Mouse (Mus musculus) frontal cortex, adult 2 months (tissue): ENCODE measurements at regions not wholly inside any gene's neighbourhood (a gene's known extent, or its start where the extent isn't known, plus 50 kb on each side); places are given as distances from the start of the nearest gene placed in this dataset.

Experiments used
- DNase-seq, 2 experiments: peaks; one replicate each; pipeline ENCODE4 v3.0.0; 2022; ENCODE audit warnings: low spot score in 1 of 2; ENCODE audit errors: extremely low spot score in 1 of 2

DNA sequence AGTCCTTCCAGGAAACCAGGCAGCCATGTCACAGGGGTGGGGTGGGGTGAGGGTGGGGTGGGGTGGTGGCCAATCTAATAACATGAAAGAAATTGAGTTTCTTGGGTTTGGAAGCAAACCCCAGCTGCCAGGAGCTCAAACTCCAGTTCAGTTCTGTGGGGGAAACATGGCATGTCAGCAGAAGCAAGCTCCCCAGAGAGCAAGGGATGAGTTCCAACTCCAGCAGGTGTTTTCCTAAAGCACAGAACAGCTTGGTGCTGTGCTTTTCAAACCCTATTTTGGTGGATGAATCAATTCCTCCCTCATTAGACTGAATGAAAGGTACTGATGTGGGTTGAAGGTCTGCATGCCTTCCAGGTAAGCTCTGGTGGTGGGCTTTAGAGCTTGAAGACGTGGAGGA lies 77.8 kb upstream of the Kcnd3 start:
- no peak for DNase-seq

DNA sequence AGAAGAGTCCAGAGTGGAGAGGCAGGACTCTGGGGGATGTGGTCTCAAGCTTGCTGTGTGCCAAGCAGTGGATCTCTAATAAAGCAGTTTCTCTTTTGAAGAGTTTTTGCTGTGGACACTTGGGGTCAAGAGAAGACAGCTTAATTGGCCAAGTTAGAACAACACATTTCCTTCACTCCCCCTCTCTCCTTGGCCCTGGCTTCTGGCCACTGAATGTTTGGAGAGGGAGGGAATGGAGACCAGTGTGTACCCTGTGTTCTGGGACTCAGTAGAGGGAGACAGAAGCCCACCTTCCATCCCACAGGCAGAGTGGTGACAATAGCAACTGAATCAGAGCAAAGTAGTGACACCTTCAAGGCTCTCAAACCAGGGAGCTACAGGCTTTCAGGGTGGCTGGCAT lies 77.3 kb upstream of the Kcnd3 start:
- no peak for DNase-seq

DNA sequence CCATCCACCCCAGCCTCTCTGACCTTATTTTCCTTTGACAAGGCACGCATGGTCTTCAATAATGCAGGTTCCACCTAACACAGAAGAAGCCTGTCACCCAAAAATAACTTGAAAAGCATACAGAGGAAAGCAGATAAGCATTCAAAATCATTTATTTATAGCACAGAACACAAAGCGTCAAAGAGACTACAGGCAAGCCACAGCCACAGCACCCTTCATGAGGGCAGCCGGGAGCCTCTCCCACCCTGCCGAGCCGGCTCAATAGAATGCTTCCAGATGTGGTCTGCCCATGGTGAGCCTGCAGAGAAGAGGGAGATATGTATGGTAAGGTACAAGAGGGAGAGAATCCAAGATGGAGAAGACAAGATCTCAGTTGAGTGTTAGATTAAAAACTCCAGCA lies 76.7 kb upstream of the Kcnd3 start:
- no peak for DNase-seq

DNA sequence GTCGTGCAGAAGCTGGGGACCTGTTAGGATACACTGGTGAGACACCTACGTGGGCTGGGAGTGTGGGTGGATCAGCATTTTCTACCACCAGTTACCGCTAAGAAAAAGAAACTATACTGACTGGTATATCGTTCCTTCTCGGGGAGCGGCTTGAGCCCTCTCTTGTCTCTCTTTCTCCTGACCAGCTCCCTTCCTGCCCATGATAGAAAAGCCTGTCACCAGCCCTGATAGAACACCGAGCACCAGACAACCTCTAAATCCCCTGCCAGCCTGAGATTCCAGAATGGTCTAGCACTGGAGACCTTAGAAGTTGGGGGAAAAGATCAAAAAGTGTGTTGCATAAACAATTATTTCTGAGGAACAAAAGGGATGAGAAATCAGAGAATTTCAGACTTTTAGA lies 76.3 kb upstream of the Kcnd3 start:
- DNase-seq: no peak

DNA sequence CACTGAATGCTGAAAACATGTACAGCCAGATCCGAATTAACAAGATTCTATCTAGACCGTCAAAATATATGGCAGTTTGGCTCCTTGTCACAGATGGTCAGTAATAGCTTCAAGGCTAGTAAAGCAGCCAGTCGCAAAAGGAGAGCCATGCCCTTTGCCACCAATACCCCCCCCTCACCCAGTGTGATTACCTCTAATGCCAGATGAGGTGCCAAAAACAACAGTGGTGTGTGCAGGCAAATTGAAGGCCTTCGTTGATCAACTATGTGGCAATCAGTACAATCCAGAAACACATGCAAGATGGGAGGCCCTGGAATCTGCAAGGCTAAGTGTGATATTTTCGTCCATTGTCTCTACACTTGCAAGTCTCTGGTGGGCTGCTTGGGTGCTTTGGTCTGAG lies 75.8 kb upstream of the Kcnd3 start:
- no peak for DNase-seq

DNA sequence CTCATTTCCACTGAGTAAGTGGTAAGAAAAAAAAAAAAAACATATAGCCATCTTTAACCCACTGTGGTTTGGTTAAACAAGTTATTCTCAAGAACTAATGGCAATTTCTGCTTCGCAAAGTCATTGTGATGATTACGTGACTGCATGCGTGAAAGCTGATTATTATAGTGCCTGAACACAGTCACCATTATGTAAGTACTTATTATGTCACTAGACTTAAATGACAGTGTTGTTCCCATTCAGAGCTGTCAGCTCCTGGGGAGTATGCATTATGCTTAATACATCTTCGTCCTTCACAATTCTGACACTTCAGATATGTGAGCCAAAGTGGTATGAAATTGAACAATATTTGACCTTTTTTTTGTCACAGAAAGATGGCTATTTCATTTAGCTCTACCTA lies 71.3 kb upstream of the Kcnd3 start:
- no peak for DNase-seq

DNA sequence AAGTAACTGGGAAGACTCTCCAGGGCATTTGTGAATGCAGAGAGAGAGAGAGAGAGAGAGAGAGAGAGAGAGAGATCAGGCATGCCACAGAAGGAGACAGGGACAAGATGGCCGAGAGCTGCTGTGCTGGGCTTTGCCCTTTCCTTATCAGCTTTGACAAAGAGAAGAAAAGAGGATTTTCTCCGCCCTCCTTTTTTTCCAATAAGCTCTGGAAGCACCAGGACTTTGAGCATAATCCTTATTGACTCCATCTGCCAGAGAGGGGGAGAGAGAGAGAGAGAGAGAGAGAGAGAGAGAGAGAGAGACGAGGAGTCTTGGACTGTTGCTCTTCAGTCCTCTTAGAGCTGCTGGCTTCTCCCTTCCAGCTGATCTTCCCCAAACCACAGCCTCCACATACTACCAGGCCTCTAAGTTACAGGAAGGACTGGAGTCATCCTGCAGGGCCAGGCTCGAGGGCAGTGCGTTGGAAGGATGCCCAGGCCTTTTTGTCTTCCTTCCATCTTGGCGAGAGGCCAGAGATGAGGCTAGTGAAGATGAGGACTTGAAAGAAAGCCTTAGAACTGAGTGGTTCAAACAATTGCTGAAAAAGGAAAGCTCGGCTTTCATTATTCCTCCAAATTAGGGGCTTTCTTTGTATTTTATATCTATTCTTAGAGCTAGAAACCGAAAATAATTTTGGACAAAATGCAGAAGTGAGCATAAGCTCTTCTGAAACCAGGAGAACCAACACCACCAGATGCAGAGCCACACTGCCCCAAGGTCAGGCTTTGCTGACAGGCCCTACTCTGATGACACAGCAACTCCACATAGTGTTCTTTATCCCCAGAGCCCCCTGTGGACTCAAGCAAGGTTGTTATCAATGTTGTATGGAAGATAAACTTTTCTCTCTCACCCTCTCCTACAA lies 59.3 kb upstream of the Kcnd3 start:
- peak in 1 of 2 experiments; percentile 37 for DNase-seq
